13 mouse cellular contexts compared by ENCODE assay signal in genomic region chr12:4859241-4859914, GRCm38 (mm10). TPM values are rescaled to one million over a fixed set of nuclear protein-coding genes. Genes with fewer than 3 reads are reported as not detected.
DNase-seq lines count a peak whose midpoint lies in the region; ATAC-seq and TF ChIP-seq lines count a peak whose summit lies in the region.
"Had no signal": no experiment of that assay in that cellular context is flagged by ENCODE, and none has a peak within 500 bp of the region (broad histone marks: within the 10 kb centered on the region; RNA-seq: fewer than 3 reads in every experiment).

No protein-coding gene starts in this region.

- TF ChIP-seq CTCF in stomach, postnatal 0 days (IDR thresholded peaks at IDR 0.05; ENCODE audit: low read depth) = no peak
- TF ChIP-seq CTCF in liver, embryonic 14.5 days (IDR thresholded peaks at IDR 0.05; ENCODE audit: low read depth) = no peak

- no peak for DNase-seq in heart, adult 18-20 months
- DNase-seq in stomach, postnatal 0 days (ENCODE audit: low spot score) = no peak
- DNase-seq in liver, embryonic 14.5 days (ENCODE audit: low read depth in 3 of 3, low spot score in 3 of 3) = no peak
- no peak for DNase-seq in left cerebral cortex, postnatal 25 days (ENCODE audit: low spot score in 2 of 2)
- DNase-seq in adrenal gland, adult 2 months = no peak
- DNase-seq in adipocyte (ENCODE audit: low spot score) = no peak
- DNase-seq: B cell, adult 2 months; cerebellum, adult 8-10 months; heart, postnatal 36 days had no signal

- ATAC-seq in heart, embryonic 11.5 days (replicated peaks; ENCODE audit: insufficient number of reproducible peaks, low FRiP score, low TSS enrichment) = 0 out of 2 replicates have a peak, but pooled peaks have one; percentile 48
- ATAC-seq in stomach, embryonic 14.5 days (ENCODE audit: insufficient number of reproducible peaks, insufficient read depth, low FRiP score, low read depth) = 0 out of 2 replicates have a peak, but pooled peaks have one; percentile 46
- no peak for ATAC-seq in stomach, postnatal 0 days (ENCODE audit: low FRiP score, low TSS enrichment)
- peak; percentile 31; the same call in 1 of the 2 replicates for ATAC-seq in liver, embryonic 14.5 days (ENCODE audit: insufficient read depth)
- ATAC-seq: Patski had no signal

- TF ChIP-seq EP300 in stomach, postnatal 0 days (optimal IDR thresholded peaks at IDR 0.05) = no peak
- TF ChIP-seq EP300 in liver, embryonic 14.5 days (IDR thresholded peaks at IDR 0.05; ENCODE audit: low read depth) = no peak

- H3K4me2 ChIP-seq in heart, embryonic 11.5 days = no peak overlapping the region
- no peak overlapping the region for H3K4me2 ChIP-seq in stomach, embryonic 14.5 days (replicated peaks; ENCODE audit: low read depth, low read length)
- no peak overlapping the region for H3K4me2 ChIP-seq in stomach, postnatal 0 days (replicated peaks; ENCODE audit: low read depth)
- H3K4me2 ChIP-seq in liver, embryonic 14.5 days (ENCODE audit: low read depth) = no peak overlapping the region
- H3K4me2 ChIP-seq: limb, embryonic 15.5 days had no signal

- no peak overlapping the region for H3K4me3 ChIP-seq in heart, embryonic 11.5 days (ENCODE audit: low read depth, low read length)
- no peak overlapping the region for H3K4me3 ChIP-seq in stomach, embryonic 14.5 days (ENCODE audit: low read depth, low read length)
- H3K4me3 ChIP-seq in stomach, postnatal 0 days (ENCODE audit: low read depth, low read length) = no peak overlapping the region
- no peak overlapping the region for H3K4me3 ChIP-seq in liver, embryonic 14.5 days (ENCODE audit: insufficient read depth in 1 of 2, low read depth in 2 of 2, low read length in 2 of 2)
- H3K4me3 ChIP-seq: limb, embryonic 15.5 days had no signal

- no peak overlapping the region for H3K9ac ChIP-seq in heart, embryonic 11.5 days (ENCODE audit: low read depth, low read length)
- H3K9ac ChIP-seq in stomach, embryonic 14.5 days (replicated peaks; ENCODE audit: low read depth, low read length) = no peak overlapping the region
- no peak overlapping the region for H3K9ac ChIP-seq in stomach, postnatal 0 days (ENCODE audit: low read length)
- H3K9ac ChIP-seq in liver, embryonic 14.5 days (replicated peaks) = no peak overlapping the region
- H3K9ac ChIP-seq: limb, embryonic 15.5 days had no signal

- no peaks in the 10 kb centered on the region for H3K9me3 ChIP-seq in heart, embryonic 11.5 days (replicated peaks; ENCODE audit: control insufficient read depth, low read length)
- H3K9me3 ChIP-seq in stomach, embryonic 14.5 days (ENCODE audit: control insufficient read depth, low read depth, low read length) = no peaks in the 10 kb centered on the region
- H3K9me3 ChIP-seq in stomach, postnatal 0 days (ENCODE audit: control insufficient read depth, low read length) = no peaks in the 10 kb centered on the region
- no peaks in the 10 kb centered on the region for H3K9me3 ChIP-seq in liver, embryonic 14.5 days (ENCODE audit: control insufficient read depth, low read length)
- H3K9me3 ChIP-seq: limb, embryonic 15.5 days had no signal

- intact Hi-C loops in left cerebral cortex, postnatal 25 days (cut with DNase I) = no loop called here

- no peaks in the 10 kb centered on the region for H3K27me3 ChIP-seq in heart, embryonic 11.5 days (ENCODE audit: control insufficient read depth, insufficient read depth, low read length)
- H3K27me3 ChIP-seq in stomach, embryonic 14.5 days (ENCODE audit: control insufficient read depth, insufficient read depth, low read length) = no peaks in the 10 kb centered on the region
- no peaks in the 10 kb centered on the region for H3K27me3 ChIP-seq in stomach, postnatal 0 days (ENCODE audit: control insufficient read depth, insufficient read depth, low read length)
- no peaks in the 10 kb centered on the region for H3K27me3 ChIP-seq in liver, embryonic 14.5 days (ENCODE audit: control insufficient read depth, insufficient read depth, low read length)
- H3K27me3 ChIP-seq: limb, embryonic 15.5 days; Patski had no signal

- peaks cover 18% of the 10 kb centered on the region for H3K4me1 ChIP-seq in heart, embryonic 11.5 days (ENCODE audit: control insufficient read depth, insufficient read depth, low read length)
- H3K4me1 ChIP-seq in stomach, embryonic 14.5 days (ENCODE audit: control insufficient read depth, insufficient read depth, low read length) = peaks cover 9% of the 10 kb centered on the region
- no peaks in the 10 kb centered on the region for H3K4me1 ChIP-seq in stomach, postnatal 0 days (replicated peaks; ENCODE audit: control insufficient read depth, insufficient read depth)
- no peaks in the 10 kb centered on the region; a peak in 1 of 4 replicates for H3K4me1 ChIP-seq in liver, embryonic 14.5 days (replicated peaks; ENCODE audit: control insufficient read depth in 2 of 2, insufficient read depth in 2 of 2, low read length in 1 of 2)

- peak overlapping the region; percentile 50; the same call in 1 of the 2 replicates for H3K27ac ChIP-seq in heart, embryonic 11.5 days (ENCODE audit: low read depth, low read length)
- H3K27ac ChIP-seq in stomach, embryonic 14.5 days (ENCODE audit: low read length) = no peak overlapping the region
- no peak overlapping the region for H3K27ac ChIP-seq in stomach, postnatal 0 days (replicated peaks)
- H3K27ac ChIP-seq in liver, embryonic 14.5 days = no peak overlapping the region
- H3K27ac ChIP-seq: limb, embryonic 15.5 days had no signal

- peaks cover 10% of the 10 kb centered on the region for H3K36me3 ChIP-seq in heart, embryonic 11.5 days (ENCODE audit: control insufficient read depth, insufficient read depth, low read length)
- peaks cover 6% of the 10 kb centered on the region; the same call in 1 of the 2 replicates for H3K36me3 ChIP-seq in stomach, embryonic 14.5 days (ENCODE audit: control insufficient read depth, insufficient read depth, low read length)
- H3K36me3 ChIP-seq in stomach, postnatal 0 days (ENCODE audit: control insufficient read depth, insufficient read depth, low read length) = no peaks in the 10 kb centered on the region
- peaks cover 43% of the 10 kb centered on the region for H3K36me3 ChIP-seq in liver, embryonic 14.5 days (replicated peaks; ENCODE audit: control insufficient read depth, insufficient read depth, low read depth)

- WGBS in heart, embryonic 11.5 days (ENCODE audit: insufficient replicate concordance) = 34% methylated on average over 11 of the region's 11 CpGs
- WGBS in stomach, embryonic 14.5 days = 38% methylated on average over 11 of the region's 11 CpGs
- WGBS in stomach, postnatal 0 days = 40% methylated on average over 11 of the region's 11 CpGs
- 26% methylated on average over 11 of the region's 11 CpGs for WGBS in liver, embryonic 14.5 days (ENCODE audit: insufficient replicate concordance)

RNA-seq across cellular contexts. Expression of gene Mfsd2b, which starts 14.8 kb away (rescaled TPM):
- polyA plus RNA-seq in heart, embryonic 11.5 days (2014; fragmentation: Nextera tagmentation; extraction: Ambion mirVana) = 12.7 and 14.8 TPM in 2 replicates
- under 1 TPM; 0.52 to 0.93 TPM for total RNA-seq in heart, adult 18-20 months (2021)
- 0.80 and 1.4 TPM in 2 replicates for polyA plus RNA-seq in stomach, embryonic 14.5 days (2014; fragmentation: Nextera tagmentation; extraction: Ambion mirVana)
- polyA plus RNA-seq in stomach, postnatal 0 days (2015; fragmentation: Nextera tagmentation; extraction: Ambion mirVana) = 0.30 and 0.38 TPM in 2 replicates
- 45.9 and 53.1 TPM in 2 replicates for polyA plus RNA-seq in liver, embryonic 14.5 days (2012; rRNA removed)
- polyA plus RNA-seq in liver, embryonic 14.5 days (2014; fragmentation: Nextera tagmentation; extraction: Ambion mirVana) = 54.6 and 62.6 TPM in 2 replicates
- total RNA-seq in left cerebral cortex, postnatal 25 days (2021) = under 1 TPM; 0.80 to 0.87 TPM
- under 1 TPM; 0.55 to 0.61 TPM for total RNA-seq in adrenal gland, adult 2 months (2021)
- 1.0 and 2.3 TPM in 2 replicates for polyA plus RNA-seq in adrenal gland, adult 2 months (2012; rRNA removed)

RNA-seq across cellular contexts. Expression of gene Wdcp, which starts 16.3 kb away (rescaled TPM):
- 14.3 and 17.1 TPM in 2 replicates for polyA plus RNA-seq in heart, embryonic 11.5 days (2014; fragmentation: Nextera tagmentation; extraction: Ambion mirVana)
- 1 to 10 TPM; 7.3 to 8.4 TPM for total RNA-seq in heart, adult 18-20 months (2021)
- 15.2 and 17.8 TPM in 2 replicates for polyA plus RNA-seq in stomach, embryonic 14.5 days (2014; fragmentation: Nextera tagmentation; extraction: Ambion mirVana)
- polyA plus RNA-seq in stomach, postnatal 0 days (2015; fragmentation: Nextera tagmentation; extraction: Ambion mirVana) = 7.4 and 8.2 TPM in 2 replicates
- polyA plus RNA-seq in liver, embryonic 14.5 days (2012; rRNA removed) = 7.7 and 9.1 TPM in 2 replicates
- 11.3 and 11.6 TPM in 2 replicates for polyA plus RNA-seq in liver, embryonic 14.5 days (2014; fragmentation: Nextera tagmentation; extraction: Ambion mirVana)
- 10 to 100 TPM; 11.8 to 12.1 TPM for total RNA-seq in left cerebral cortex, postnatal 25 days (2021)
- total RNA-seq in adrenal gland, adult 2 months (2021) = 1 to 10 TPM; 7.1 to 7.7 TPM
- polyA plus RNA-seq in adrenal gland, adult 2 months (2012; rRNA removed) = 3.5 and 3.8 TPM in 2 replicates

RNA-seq across cellular contexts. Expression of gene Fkbp1b, which starts 18.0 kb away (rescaled TPM):
- 7.9 and 11.5 TPM in 2 replicates for polyA plus RNA-seq in heart, embryonic 11.5 days (2014; fragmentation: Nextera tagmentation; extraction: Ambion mirVana)
- under 1 TPM in 1 of 2 experiments, not detected in 1; 0.74 TPM for total RNA-seq in heart, adult 18-20 months (2021)
- 10.3 and 17.4 TPM in 2 replicates for polyA plus RNA-seq in stomach, embryonic 14.5 days (2014; fragmentation: Nextera tagmentation; extraction: Ambion mirVana)
- 7.7 and 8.3 TPM in 2 replicates for polyA plus RNA-seq in stomach, postnatal 0 days (2015; fragmentation: Nextera tagmentation; extraction: Ambion mirVana)
- polyA plus RNA-seq in liver, embryonic 14.5 days (2012; rRNA removed) = 2.5 and 2.9 TPM in 2 replicates
- polyA plus RNA-seq in liver, embryonic 14.5 days (2014; fragmentation: Nextera tagmentation; extraction: Ambion mirVana) = 2.2 and 2.6 TPM in 2 replicates
- 10 to 100 TPM; 42.6 to 51.0 TPM for total RNA-seq in left cerebral cortex, postnatal 25 days (2021)
- total RNA-seq in adrenal gland, adult 2 months (2021) = 1 to 10 TPM; 4.2 to 9.6 TPM
- 5.2 and 8.9 TPM in 2 replicates for polyA plus RNA-seq in adrenal gland, adult 2 months (2012; rRNA removed)

RNA-seq across cellular contexts. Expression of gene Sf3b6, which starts 42.0 kb away (rescaled TPM):
- 175 and 184 TPM in 2 replicates for polyA plus RNA-seq in heart, embryonic 11.5 days (2014; fragmentation: Nextera tagmentation; extraction: Ambion mirVana)
- 10 to 100 TPM; 41.5 TPM for total RNA-seq in heart, adult 18-20 months (2021)
- polyA plus RNA-seq in stomach, embryonic 14.5 days (2014; fragmentation: Nextera tagmentation; extraction: Ambion mirVana) = 309 and 321 TPM in 2 replicates
- polyA plus RNA-seq in stomach, postnatal 0 days (2015; fragmentation: Nextera tagmentation; extraction: Ambion mirVana) = 288 and 301 TPM in 2 replicates
- 34.7 and 72.6 TPM in 2 replicates for polyA plus RNA-seq in liver, embryonic 14.5 days (2012; rRNA removed)
- 179 and 187 TPM in 2 replicates for polyA plus RNA-seq in liver, embryonic 14.5 days (2014; fragmentation: Nextera tagmentation; extraction: Ambion mirVana)
- total RNA-seq in left cerebral cortex, postnatal 25 days (2021) = 10 to 100 TPM; 80.9 to 86.2 TPM
- total RNA-seq in adrenal gland, adult 2 months (2021) = 100 to 1,000 TPM; 117 to 145 TPM
- 7.1 and 9.4 TPM in 2 replicates for polyA plus RNA-seq in adrenal gland, adult 2 months (2012; rRNA removed)

RNA-seq across cellular contexts. Expression of gene Ubxn2a, which starts 48.1 kb away (rescaled TPM):
- polyA plus RNA-seq in heart, embryonic 11.5 days (2014; fragmentation: Nextera tagmentation; extraction: Ambion mirVana) = 30.6 TPM in 2 replicates
- 10 to 100 TPM; 69.0 to 76.7 TPM for total RNA-seq in heart, adult 18-20 months (2021)
- 20.6 and 26.2 TPM in 2 replicates for polyA plus RNA-seq in stomach, embryonic 14.5 days (2014; fragmentation: Nextera tagmentation; extraction: Ambion mirVana)
- 35.2 and 37.6 TPM in 2 replicates for polyA plus RNA-seq in stomach, postnatal 0 days (2015; fragmentation: Nextera tagmentation; extraction: Ambion mirVana)
- polyA plus RNA-seq in liver, embryonic 14.5 days (2012; rRNA removed) = 3.9 and 7.4 TPM in 2 replicates
- polyA plus RNA-seq in liver, embryonic 14.5 days (2014; fragmentation: Nextera tagmentation; extraction: Ambion mirVana) = 23.0 and 26.4 TPM in 2 replicates
- 10 to 100 TPM; 53.3 to 53.4 TPM for total RNA-seq in left cerebral cortex, postnatal 25 days (2021)
- total RNA-seq in adrenal gland, adult 2 months (2021) = 10 to 100 TPM; 50.1 TPM
- polyA plus RNA-seq in adrenal gland, adult 2 months (2012; rRNA removed) = 7.1 and 8.6 TPM in 2 replicates
